In the genomic region with DNA sequence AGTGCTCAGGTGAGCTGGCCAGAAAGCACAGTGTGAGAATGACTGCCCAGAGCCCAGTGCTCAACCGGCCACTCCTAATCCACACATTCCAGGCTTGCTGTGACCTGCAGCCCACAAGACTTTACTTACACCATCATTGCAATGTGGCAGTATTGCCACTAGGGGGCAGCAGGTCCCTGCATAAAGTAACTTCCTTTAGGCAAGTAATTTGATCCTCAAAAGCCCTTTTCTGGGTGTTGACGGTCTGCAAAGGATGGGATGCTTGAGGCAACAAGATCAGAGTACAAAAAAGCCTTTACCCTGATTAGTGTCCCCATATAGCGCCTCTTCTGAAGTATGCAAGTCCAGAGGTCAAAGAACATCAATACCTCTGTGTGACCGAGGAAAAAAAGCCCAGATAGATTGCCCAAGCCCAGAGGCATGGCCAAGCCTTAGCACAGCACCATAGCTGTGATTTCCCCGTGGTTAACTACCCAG, we compare ENCODE assay signal across 7 mouse cellular contexts.
DNase-seq lines count a peak whose midpoint lies in the region; ATAC-seq and TF ChIP-seq lines count a peak whose summit lies in the region.

No protein-coding gene starts in this region.

- no peaks in the 10 kb centered on the region for H3K36me3 ChIP-seq in midbrain, embryonic 16.5 days (ENCODE audit: control insufficient read depth, insufficient read depth, low read length)
- no peaks in the 10 kb centered on the region for H3K36me3 ChIP-seq in spleen, adult 2 months (ENCODE audit: control insufficient read depth, insufficient read depth, low read length)

- no peak overlapping the region for H3K27ac ChIP-seq in midbrain, embryonic 16.5 days (ENCODE audit: low read length)
- H3K27ac ChIP-seq in spleen, adult 2 months (ENCODE audit: insufficient read depth, low read length): no peak overlapping the region

- 14% methylated on average over 5 of the region's 5 CpGs for WGBS in midbrain, embryonic 16.5 days
- whole genome bisulfite sequencing in spleen, adult 2 months: 26% methylated on average over 5 of the region's 5 CpGs

- peak; percentile 78 for DNase-seq in adrenal gland, adult 2 months
- peak; percentile 95 for DNase-seq in embryo, embryonic 10 days (ENCODE audit: low spot score)
- peak; percentile 69 for DNase-seq in gastrocnemius, postnatal 14 days
- peak; percentile 70 for DNase-seq in kidney, adult 11 months
- peak; percentile 86 for DNase-seq in left cerebral cortex, postnatal 4 days
- DNase-seq in spleen, adult 2 months (ENCODE audit: low read depth in 1 of 2, low spot score in 2 of 2): peak; percentile 36 to 63

- H3K27me3 ChIP-seq in midbrain, embryonic 16.5 days (ENCODE audit: control insufficient read depth, insufficient read depth, low read depth, low read length): no peaks in the 10 kb centered on the region
- H3K27me3 ChIP-seq in spleen, adult 2 months (ENCODE audit: control insufficient read depth, insufficient read depth, low read length): no peaks in the 10 kb centered on the region

- TF ChIP-seq CTCF in spleen, adult 2 months (IDR thresholded peaks at IDR 0.05; ENCODE audit: extremely low read depth, insufficient read depth, insufficient read length, insufficient replicate concordance): peak; percentile 66; the same call in 1 of the 2 replicates

- no peaks in the 10 kb centered on the region for H3K4me1 ChIP-seq in midbrain, embryonic 16.5 days (ENCODE audit: control insufficient read depth, insufficient read depth, low read length)
- H3K4me1 ChIP-seq in spleen, adult 2 months (ENCODE audit: control insufficient read depth, insufficient read depth, insufficient read length): no peaks in the 10 kb centered on the region

- ATAC-seq in midbrain, embryonic 16.5 days: peak; percentile 71; the same call in 1 of the 2 replicates

- no peaks in the 10 kb centered on the region for H3K9me3 ChIP-seq in midbrain, embryonic 16.5 days (replicated peaks; ENCODE audit: control insufficient read depth, low read length, poor library complexity, severe bottlenecking)

- H3K9ac ChIP-seq in midbrain, embryonic 16.5 days (ENCODE audit: low read depth, low read length): no peak overlapping the region

- H3K4me2 ChIP-seq in midbrain, embryonic 16.5 days (ENCODE audit: low read length): no peak overlapping the region

- H3K4me3 ChIP-seq in midbrain, embryonic 16.5 days (ENCODE audit: low read depth, low read length): no peak overlapping the region
- H3K4me3 ChIP-seq in spleen, adult 2 months (ENCODE audit: extremely low read depth, insufficient read depth, insufficient read length): no peak overlapping the region

- TF ChIP-seq POLR2A in spleen, adult 2 months (IDR thresholded peaks at IDR 0.05; ENCODE audit: low read depth, low read length): no peak

- intact Hi-C loops in gastrocnemius, postnatal 14 days (cut with DNase I; ENCODE audit: low total_unique reads): loop anchor here (5.0 to 10.0 kb wide), 2 partner anchors 227 to 609 kb away; partner anchors contain the start of gene Kcng3
- intact Hi-C loops in left cerebral cortex, postnatal 4 days (cut with DNase I): loop anchor here (5.0 to 10.0 kb wide), 2 partner anchors 227 to 829 kb away; no protein-coding TSS in a partner anchor
